Mouse (Mus musculus): ENCODE results near the gene E130311K13Rik. TPM values are rescaled to one million over a fixed set of nuclear protein-coding genes. Genes with fewer than 3 reads are reported as not detected.
A peak's percentile ranks its signal among the peaks of the same experiment; 100 is the strongest.

The E130311K13Rik gene
- polyA plus RNA-seq, 1 experiment from 2014 or later: 3.4 TPM

DNA sequence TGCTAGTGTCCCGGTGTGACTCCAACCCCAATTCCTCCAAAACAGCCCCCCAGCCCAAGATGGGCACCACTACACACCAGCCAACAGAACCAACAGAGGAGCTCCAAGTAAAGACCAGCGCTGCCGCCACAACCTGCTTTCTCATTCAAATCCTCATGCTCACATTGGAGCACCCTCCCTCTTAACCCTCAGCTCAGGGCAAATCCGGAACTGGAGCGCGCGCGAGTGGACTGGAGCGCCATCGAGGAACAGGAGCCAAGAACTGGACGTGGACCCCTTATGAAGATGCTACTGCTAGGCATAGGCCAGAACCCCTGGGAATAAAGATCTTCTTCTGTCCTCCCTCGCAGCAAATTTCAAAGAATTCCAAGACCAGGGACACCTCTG lies 30.0 kb downstream of the E130311K13Rik start, which contains the start of gene Plch1:
Plch1 (minus strand) TSS at position 164 of the 387 bp plus-strand sequence.
- ATAC-seq (ENCODE audit: insufficient number of reproducible peaks, low FRiP score, low TSS enrichment, low read depth) (peak; percentile 71; the same call in 1 of the 2 replicates), DNase-seq (ENCODE audit: low spot score) (peak; percentile 86)
- Histone ChIP-seq H3K9ac (ENCODE audit: low read length) (peak within 1 kb of the TSS; percentile 57), H3K4me2 (ENCODE audit: low read depth, severe bottlenecking) (peak within 1 kb of the TSS; percentile 99), H3K36me3 (ENCODE audit: control insufficient read depth, insufficient read depth, low read length) (no peaks in the 10 kb centered on the region), H3K9me3 (ENCODE audit: control insufficient read depth, low read length) (no peaks in the 10 kb centered on the region), H3K4me3 (ENCODE audit: low read depth, low read length) (peak within 1 kb of the TSS; percentile 63), H3K27ac (replicated peaks; ENCODE audit: low read depth, low read length) (no peak within 1 kb of the TSS), H3K27me3 (ENCODE audit: control insufficient read depth, insufficient read depth, low read length) (no peaks in the 10 kb centered on the region; the same call in 1 of the 2 replicates), H3K4me1 (ENCODE audit: control insufficient read depth, insufficient read depth, low read length) (no peaks in the 10 kb centered on the region)
- 0% methylated on average over 12 of the region's 12 CpGs for WGBS

DNA sequence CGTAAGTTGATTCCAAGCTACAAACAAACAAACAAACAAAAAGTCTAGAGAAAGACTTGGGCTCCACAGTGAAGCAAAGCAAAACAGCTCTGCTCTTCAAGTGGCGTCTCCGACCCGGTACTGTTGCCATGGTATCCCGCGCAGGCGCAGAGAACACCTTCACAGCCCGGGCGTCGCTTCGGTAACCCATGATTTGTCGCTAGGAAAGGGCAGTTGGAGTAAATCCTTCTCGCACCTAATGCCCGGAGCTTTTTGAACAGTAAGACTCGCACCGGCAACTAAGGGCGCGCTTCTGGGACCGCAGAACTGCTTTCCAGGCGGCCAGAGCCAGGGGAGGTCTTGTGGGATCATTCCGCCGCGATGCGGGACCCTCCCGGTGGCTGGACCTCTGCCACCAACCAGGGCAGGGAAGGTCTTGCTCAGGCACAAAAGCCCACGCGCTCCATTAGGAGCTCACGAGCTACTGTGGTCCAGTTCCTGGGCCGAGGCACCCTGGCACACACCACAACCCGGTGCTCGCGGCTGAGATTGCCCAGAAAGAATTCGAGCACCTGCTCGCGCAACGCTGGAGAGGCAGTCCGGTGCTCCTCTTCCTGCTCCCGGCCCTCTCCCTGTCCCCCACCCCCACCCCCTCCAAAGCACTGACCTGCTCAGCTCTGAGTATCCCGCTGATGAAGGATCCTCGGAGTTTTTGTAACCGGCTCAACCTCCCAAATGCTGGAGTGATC lies 30.5 kb downstream of the E130311K13Rik start:
- Histone ChIP-seq H3K27me3 (ENCODE audit: control insufficient read depth, insufficient read depth, low read length) (no peaks in the 10 kb centered on the region; the same call in 1 of the 2 replicates), H3K27ac (replicated peaks; ENCODE audit: low read depth, low read length) (no peak overlapping the region), H3K4me2 (ENCODE audit: low read depth, severe bottlenecking) (peak overlapping the region; percentile 99), H3K4me3 (ENCODE audit: low read depth, low read length) (peak overlapping the region; percentile 63), H3K36me3 (ENCODE audit: control insufficient read depth, insufficient read depth, low read length) (no peaks in the 10 kb centered on the region), H3K9ac (ENCODE audit: low read length) (peak overlapping the region; percentile 57), H3K4me1 (ENCODE audit: control insufficient read depth, insufficient read depth, low read length) (no peaks in the 10 kb centered on the region), H3K9me3 (ENCODE audit: control insufficient read depth, low read length) (no peaks in the 10 kb centered on the region)
- DNase-seq (ENCODE audit: low spot score) (peak; percentile 89), ATAC-seq (ENCODE audit: insufficient number of reproducible peaks, low FRiP score, low TSS enrichment, low read depth) (peak; percentile 75)
- WGBS: under 1% methylated on average over 41 of the region's 41 CpGs

DNA sequence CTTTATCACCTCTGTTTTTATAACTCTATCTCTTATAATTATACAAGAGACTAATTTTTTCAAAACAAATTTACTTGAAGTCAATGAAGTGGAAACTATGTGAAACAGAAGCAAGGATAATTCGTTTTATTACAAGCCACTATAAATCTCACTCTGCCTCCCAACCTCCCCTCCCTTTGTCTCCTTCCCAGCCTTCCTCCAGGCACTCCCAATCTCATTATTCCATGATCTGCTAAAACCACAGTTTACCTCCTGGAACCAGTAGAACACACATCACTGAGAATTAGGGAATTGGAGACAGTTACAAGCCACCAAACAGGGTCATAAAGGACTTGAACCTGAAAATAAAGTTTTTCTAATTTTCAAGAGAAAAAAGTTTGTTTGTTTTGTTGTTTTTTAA lies 32.1 kb downstream of the E130311K13Rik start:
- no peaks in the 10 kb centered on the region for H3K4me1 ChIP-seq (ENCODE audit: control insufficient read depth, insufficient read depth, low read length)
- H3K4me2 ChIP-seq (ENCODE audit: low read depth, severe bottlenecking): no peak overlapping the region
- DNase-seq (ENCODE audit: low spot score) (no peak), ATAC-seq (ENCODE audit: insufficient number of reproducible peaks, low FRiP score, low TSS enrichment, low read depth) (no peak)
- H3K9ac ChIP-seq (ENCODE audit: low read length): no peak overlapping the region
- H3K4me3 ChIP-seq (ENCODE audit: low read depth, low read length): no peak overlapping the region
- 17% methylated on average over 1 of the region's 1 CpGs for WGBS
- no peaks in the 10 kb centered on the region for H3K9me3 ChIP-seq (ENCODE audit: control insufficient read depth, low read length)
- no peak overlapping the region for H3K27ac ChIP-seq (replicated peaks; ENCODE audit: low read depth, low read length)
- H3K27me3 ChIP-seq (ENCODE audit: control insufficient read depth, insufficient read depth, low read length): no peaks in the 10 kb centered on the region; the same call in 1 of the 2 replicates
- H3K36me3 ChIP-seq (ENCODE audit: control insufficient read depth, insufficient read depth, low read length): no peaks in the 10 kb centered on the region

DNA sequence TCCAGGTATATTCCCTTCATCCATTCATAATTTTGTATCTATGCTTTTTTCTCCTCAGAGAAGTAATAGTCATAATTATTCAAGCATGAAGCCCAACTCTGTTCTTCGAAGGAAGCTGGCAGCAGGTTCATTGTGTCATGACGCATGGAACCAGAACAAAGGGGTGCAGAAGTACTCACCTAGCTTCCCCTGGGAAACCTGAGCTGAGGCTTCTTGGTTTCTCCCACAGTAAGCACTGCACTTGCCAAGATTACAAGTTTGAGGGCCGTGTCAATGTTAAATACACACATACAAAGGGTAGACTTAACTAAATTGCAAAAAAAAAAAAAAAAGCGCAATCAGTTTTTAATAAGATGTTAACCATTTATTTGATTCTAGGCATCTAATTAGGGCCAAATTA lies 33.0 kb downstream of the E130311K13Rik start:
- Histone ChIP-seq H3K36me3 (ENCODE audit: control insufficient read depth, insufficient read depth, low read length) (no peaks in the 10 kb centered on the region), H3K4me3 (ENCODE audit: low read depth, low read length) (no peak overlapping the region), H3K4me2 (ENCODE audit: low read depth, severe bottlenecking) (no peak overlapping the region), H3K9ac (ENCODE audit: low read length) (no peak overlapping the region), H3K27me3 (ENCODE audit: control insufficient read depth, insufficient read depth, low read length) (no peaks in the 10 kb centered on the region; the same call in 1 of the 2 replicates), H3K27ac (replicated peaks; ENCODE audit: low read depth, low read length) (no peak overlapping the region), H3K9me3 (ENCODE audit: control insufficient read depth, low read length) (no peaks in the 10 kb centered on the region), H3K4me1 (ENCODE audit: control insufficient read depth, insufficient read depth, low read length) (no peaks in the 10 kb centered on the region)
- WGBS: 81% methylated on average over 4 of the region's 4 CpGs
- DNase-seq (ENCODE audit: low spot score): no peak
- ATAC-seq (ENCODE audit: insufficient number of reproducible peaks, low FRiP score, low TSS enrichment, low read depth): no peak

DNA sequence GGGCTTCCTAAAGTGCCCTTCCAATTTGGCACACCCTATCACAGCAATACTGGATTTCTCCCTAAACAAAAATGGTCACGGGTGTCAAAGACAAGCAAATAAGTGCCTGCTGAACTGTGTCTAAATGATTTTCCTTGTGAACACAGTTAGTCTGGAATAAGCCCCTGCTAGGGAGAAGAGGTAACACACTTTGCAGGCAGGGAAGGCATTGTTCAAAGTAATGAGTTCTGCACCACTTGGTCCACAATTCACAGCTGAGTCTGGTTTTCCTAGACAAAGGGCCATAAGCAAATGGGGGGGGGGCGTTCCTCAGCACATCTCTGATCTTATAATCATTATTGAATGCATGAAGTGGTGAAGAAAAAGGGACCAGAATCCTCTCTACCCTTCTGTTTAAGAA lies 33.5 kb downstream of the E130311K13Rik start:
- WGBS: 58% methylated on average over 2 of the region's 2 CpGs

DNA sequence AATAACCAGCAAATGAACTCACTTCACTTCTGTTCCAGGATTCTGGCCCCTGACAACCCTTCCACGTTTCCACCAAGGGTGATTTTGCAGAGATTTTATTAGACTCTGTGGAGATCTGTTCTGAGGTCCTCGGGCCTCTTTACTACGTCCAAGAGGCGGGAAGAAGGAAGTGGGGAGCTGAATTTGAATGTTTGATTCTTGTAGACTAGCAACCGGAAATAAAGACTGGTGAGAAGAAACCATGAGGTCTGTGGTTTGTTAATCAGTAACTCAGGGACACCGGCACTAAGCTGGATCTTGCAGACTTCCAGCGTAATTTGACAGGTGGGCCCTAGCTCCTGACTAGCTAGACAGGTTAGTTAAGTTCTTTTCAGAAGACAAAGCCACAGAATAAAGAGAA lies 35.6 kb downstream of the E130311K13Rik start:
- H3K27ac ChIP-seq (replicated peaks; ENCODE audit: low read depth, low read length): no peak overlapping the region
- no peak for DNase-seq (ENCODE audit: low spot score)
- H3K4me3 ChIP-seq (ENCODE audit: low read depth, low read length): no peak overlapping the region
- H3K4me1 ChIP-seq (ENCODE audit: control insufficient read depth, insufficient read depth, low read length): no peaks in the 10 kb centered on the region
- no peaks in the 10 kb centered on the region for H3K9me3 ChIP-seq (ENCODE audit: control insufficient read depth, low read length)
- no peaks in the 10 kb centered on the region for H3K27me3 ChIP-seq (ENCODE audit: control insufficient read depth, insufficient read depth, low read length)
- H3K36me3 ChIP-seq (ENCODE audit: control insufficient read depth, insufficient read depth, low read length): no peaks in the 10 kb centered on the region
- ATAC-seq (ENCODE audit: insufficient number of reproducible peaks, low FRiP score, low TSS enrichment, low read depth): no peak
- WGBS: 50% methylated on average over 7 of the region's 7 CpGs
- no peak overlapping the region for H3K9ac ChIP-seq (ENCODE audit: low read length)
- no peak overlapping the region for H3K4me2 ChIP-seq (ENCODE audit: low read depth, severe bottlenecking)

More for the DNA sequence above, 33.5 kb downstream of the E130311K13Rik start:
- no peaks in the 10 kb centered on the region for H3K4me1 ChIP-seq (ENCODE audit: control insufficient read depth, insufficient read depth, low read length)
- H3K4me3 ChIP-seq (ENCODE audit: low read depth, low read length): no peak overlapping the region
- H3K9ac ChIP-seq (ENCODE audit: low read length): no peak overlapping the region
- no peak overlapping the region for H3K27ac ChIP-seq (replicated peaks; ENCODE audit: low read depth, low read length)
- no peaks in the 10 kb centered on the region; the same call in 1 of the 2 replicates for H3K27me3 ChIP-seq (ENCODE audit: control insufficient read depth, insufficient read depth, low read length)
- no peak overlapping the region for H3K4me2 ChIP-seq (ENCODE audit: low read depth, severe bottlenecking)
- no peak for ATAC-seq (ENCODE audit: insufficient number of reproducible peaks, low FRiP score, low TSS enrichment, low read depth)
- no peak for DNase-seq (ENCODE audit: low spot score)
- no peaks in the 10 kb centered on the region for H3K36me3 ChIP-seq (ENCODE audit: control insufficient read depth, insufficient read depth, low read length)
- H3K9me3 ChIP-seq (ENCODE audit: control insufficient read depth, low read length): no peaks in the 10 kb centered on the region

DNA sequence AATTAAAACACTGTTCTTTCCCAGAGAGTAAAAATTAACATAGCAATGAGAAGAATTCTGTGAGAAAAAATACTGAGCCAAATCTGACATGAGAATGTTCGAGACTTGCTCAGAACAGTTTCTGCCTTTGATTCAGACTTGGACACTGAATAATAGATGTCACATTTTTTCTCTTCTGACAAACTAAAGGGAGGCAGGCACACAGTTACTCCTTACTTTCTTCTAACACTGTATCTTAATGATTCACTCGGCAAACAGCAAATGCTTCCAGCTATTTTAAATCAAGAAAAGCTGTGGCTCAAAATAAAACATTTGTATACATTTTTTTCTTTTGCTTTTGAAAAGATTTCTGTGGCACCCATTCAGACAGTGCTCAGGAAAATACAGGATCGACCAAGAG lies 37.1 kb downstream of the E130311K13Rik start:
- WGBS: 59% methylated on average over 3 of the region's 3 CpGs
- Histone ChIP-seq H3K9ac (ENCODE audit: low read length) (no peak overlapping the region), H3K4me3 (ENCODE audit: low read depth, low read length) (no peak overlapping the region), H3K4me2 (ENCODE audit: low read depth, severe bottlenecking) (no peak overlapping the region), H3K9me3 (ENCODE audit: control insufficient read depth, low read length) (no peaks in the 10 kb centered on the region), H3K36me3 (ENCODE audit: control insufficient read depth, insufficient read depth, low read length) (no peaks in the 10 kb centered on the region), H3K27ac (replicated peaks; ENCODE audit: low read depth, low read length) (no peak overlapping the region), H3K4me1 (ENCODE audit: control insufficient read depth, insufficient read depth, low read length) (no peaks in the 10 kb centered on the region), H3K27me3 (ENCODE audit: control insufficient read depth, insufficient read depth, low read length) (no peaks in the 10 kb centered on the region)
- no peak for DNase-seq (ENCODE audit: low spot score)
- no peak for ATAC-seq (ENCODE audit: insufficient number of reproducible peaks, low FRiP score, low TSS enrichment, low read depth)

DNA sequence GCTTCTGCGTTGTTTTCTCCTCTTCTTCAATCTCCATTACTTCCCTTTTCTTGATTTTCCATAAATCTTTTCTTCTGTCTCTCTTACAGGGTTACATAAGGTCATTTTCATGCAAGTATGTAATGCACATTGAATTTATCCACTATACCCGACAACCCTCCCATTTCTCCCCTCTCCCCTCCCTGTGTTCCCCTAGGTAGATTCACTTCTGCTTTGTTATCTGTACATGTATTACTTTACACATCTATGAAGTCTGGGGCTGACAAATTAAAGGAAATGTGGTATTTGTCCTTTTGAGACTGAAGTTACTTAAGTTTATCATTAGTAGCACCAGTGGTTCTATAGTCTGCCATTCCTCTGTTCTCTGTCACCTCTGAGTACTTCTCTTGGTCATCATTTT lies 48.2 kb downstream of the E130311K13Rik start:
- H3K4me1 ChIP-seq (ENCODE audit: control insufficient read depth, insufficient read depth, low read length): no peaks in the 10 kb centered on the region
- H3K27ac ChIP-seq (replicated peaks; ENCODE audit: low read depth, low read length): no peak overlapping the region
- H3K36me3 ChIP-seq (ENCODE audit: control insufficient read depth, insufficient read depth, low read length): no peaks in the 10 kb centered on the region
- no peak overlapping the region for H3K4me2 ChIP-seq (ENCODE audit: low read depth, severe bottlenecking)
- H3K4me3 ChIP-seq (ENCODE audit: low read depth, low read length): no peak overlapping the region
- no peak overlapping the region for H3K9ac ChIP-seq (ENCODE audit: low read length)
- ATAC-seq (ENCODE audit: insufficient number of reproducible peaks, low FRiP score, low TSS enrichment, low read depth) (no peak), DNase-seq (ENCODE audit: low spot score) (no peak)
- H3K27me3 ChIP-seq (ENCODE audit: control insufficient read depth, insufficient read depth, low read length): no peaks in the 10 kb centered on the region
- no peaks in the 10 kb centered on the region for H3K9me3 ChIP-seq (ENCODE audit: control insufficient read depth, low read length)
- WGBS: 90% methylated on average over 2 of the region's 2 CpGs
